Mouse (Mus musculus) embryo, embryonic 10 days (tissue): ENCODE data around the gene Ptprcap.
"Not testable (repeated sequence)": the region's sequence is repeated elsewhere in the genome, so short reads cannot be mapped to it uniquely, and the experiment has no call there.

Experiments
- DNase-seq: peaks from one replicate; pipeline ENCODE4 v3.0.0-alpha.2; 2015; ENCODE audit warnings: low spot score

Gene Ptprcap

DNA sequence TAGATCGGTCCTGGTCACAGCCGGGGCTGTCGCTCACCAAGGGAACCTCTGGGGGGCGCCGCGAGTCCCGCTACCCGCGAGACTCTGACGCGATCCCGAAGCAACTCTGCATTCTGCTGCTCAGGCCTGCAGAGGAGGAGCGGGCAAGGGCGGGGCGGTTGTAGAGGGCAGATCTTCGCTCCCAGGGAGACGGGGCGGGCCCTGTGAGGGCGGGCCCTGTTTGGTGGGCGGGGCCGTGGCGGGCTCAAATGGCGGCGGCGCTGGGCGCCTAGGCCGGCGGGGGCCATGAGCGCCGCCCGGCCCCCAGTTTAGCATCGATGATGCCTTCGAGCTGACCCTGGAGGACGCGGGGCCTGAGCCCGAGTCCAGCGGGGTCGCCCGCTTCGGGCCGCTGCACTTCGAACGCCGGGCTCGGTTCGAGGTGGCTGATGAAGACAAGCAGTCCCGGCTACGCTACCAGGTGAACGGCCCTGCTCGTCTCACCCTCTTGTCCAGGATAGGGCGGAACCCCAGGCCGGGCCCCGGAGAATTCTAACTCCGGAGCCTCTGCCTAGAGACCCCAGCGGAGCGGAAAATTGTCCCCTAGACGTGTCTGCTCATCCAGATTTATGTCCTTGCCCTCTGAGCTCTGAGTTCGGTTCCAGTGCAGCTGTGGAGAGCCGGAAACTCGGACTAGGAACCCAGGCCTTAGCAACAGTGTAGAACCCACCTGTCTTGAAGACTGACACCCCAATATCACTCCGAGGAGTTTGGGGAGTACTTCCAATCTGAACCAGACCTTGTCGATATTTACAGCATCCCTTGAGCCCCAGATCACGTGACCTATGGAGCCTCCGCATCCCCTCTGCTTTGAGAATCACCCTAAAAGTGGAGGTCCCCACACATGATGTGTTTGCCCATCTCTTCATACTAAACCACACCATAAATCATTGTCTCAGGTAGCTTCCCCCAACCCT, 27.4 kb upstream of the Ptprcap start, which contains the start of gene Aip:
Gene Aip, minus strand, starts transcription at position 118 of the 956 bp plus-strand sequence.
- peak; percentile 97 for DNase-seq

DNA sequence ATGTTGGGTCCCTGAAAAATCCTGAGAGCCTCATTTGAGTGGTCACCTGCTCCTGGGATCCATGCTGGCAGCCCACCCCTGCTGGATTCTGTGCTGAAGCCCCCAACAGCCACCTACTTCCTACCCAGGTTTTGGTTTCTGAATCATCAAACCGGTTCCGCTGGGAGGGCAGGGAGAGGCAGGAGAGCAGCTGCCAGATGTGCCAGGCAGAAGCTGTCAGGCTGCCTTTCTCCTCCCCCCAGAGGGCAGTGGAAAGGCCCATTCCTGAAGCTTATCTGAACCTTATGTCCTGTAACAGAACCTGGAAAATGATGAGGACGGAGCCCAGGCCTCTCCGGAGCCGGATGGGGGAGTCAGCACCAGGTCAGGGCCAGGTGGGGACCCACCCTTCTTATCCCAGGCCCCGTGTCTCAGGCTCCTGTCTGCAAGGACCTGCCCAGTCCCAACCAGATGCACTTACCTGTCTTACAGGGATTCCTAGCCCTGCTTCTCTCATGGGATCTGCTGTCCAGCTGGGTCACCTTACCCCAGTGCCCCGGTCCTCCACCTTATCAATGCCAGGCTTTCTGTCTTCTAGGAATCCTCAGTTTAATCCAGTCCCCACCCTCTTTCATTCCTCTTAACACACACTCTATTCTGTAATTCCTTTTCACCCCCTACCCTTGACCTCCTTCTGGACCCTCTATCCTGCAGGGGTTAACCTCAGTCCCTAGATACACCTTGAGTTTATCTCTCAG, 26.5 kb upstream of the Ptprcap start:
- no peak for DNase-seq

DNA sequence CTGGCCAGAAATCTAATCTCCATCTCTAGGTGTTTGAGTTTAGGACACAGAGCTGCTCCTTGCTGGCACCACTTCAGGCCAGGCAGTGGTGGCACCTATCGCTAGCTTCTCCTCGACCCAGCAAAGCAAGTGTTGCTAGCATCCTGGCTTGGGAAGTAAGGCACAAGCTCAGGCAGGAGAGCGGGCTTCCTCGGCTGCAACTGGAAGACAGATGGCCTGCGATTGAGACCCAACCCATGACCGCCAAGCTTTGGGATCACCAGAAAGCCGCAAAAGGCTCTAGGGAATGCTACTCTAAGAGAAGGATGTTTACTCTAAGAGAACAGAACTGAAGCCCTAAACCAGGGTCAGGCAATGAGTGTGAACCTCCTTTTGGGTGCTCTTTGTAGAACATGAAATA, 23.9 kb upstream of the Ptprcap start:
- DNase-seq, result no peak

DNA sequence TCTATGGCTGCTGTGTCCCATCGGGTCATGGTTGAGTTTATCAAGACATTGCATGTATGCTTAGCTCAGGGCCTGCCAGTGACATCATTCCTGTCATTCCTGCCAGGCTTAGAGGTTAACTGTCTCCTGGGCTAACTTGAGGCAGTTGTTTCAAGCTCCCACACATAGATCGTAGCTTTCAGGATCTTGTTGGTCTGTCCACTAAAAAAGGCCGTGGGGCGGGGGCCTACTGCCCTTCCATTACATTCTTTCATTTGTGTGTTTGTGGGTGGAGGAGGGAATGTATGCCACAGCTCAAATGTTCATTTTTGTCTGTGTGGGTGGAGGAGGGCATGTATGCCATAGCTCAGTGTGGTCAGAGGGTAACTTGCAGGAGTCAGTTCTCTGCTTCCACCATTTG, 23.3 kb upstream of the Ptprcap start:
- no peak for DNase-seq

DNA sequence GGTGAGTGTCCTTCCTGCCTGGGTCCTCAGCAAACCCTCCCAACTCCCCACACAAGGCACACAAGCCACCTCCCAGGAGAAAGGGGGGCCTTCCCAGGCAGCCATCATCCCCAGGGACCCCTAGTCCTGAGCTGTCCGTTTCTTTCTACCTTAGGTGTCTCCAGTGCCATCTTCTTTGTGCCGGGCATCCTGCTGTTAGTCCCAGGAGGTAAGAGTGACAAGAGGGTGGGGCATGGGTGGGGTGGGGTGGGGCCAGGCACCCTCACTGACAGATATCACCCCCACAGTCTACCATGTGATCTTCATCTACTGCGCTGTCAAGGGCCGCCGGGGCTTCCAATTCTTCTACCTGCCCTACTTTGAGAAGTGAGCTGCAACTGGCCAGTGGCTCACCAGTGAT, 22.3 kb upstream of the Ptprcap start:
- no peak for DNase-seq

DNA sequence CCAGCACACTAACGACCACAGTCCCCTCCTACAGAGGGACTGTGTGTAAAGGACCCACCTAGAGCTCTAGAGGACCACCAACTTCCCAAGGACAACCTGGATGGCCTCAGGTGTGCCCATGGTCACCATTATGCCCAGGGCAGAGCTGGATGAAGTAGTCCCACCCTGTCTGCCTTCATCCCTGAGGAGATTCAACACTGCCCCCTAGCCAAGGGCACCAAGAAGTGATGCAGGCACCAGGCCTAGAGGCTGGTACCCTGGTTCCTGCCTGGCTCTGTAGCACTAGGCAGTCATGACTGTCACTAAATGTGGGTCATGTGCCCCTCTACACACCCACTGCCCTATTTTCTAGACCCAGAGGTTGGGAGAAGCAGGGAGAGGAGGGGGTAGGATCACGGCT, 21.6 kb upstream of the Ptprcap start:
- DNase-seq, result no peak

DNA sequence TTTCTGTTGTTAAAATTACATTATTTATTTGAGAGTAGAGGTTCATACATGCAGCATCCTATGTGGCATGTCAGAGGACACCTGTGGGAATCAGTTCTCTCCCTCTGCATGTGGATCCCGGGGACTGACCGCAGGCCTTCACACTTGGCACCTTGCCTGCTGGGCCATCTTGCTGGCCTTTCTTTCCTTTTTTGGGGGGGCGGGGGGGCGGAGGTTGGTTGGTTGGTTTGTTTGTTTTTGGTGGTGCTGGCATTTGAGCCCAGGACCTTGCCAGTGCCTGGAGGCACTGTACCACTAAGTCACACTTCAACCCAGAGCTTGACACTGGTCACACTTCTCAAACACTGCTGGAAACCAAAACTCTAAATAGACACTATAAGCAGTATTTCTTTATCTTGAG, 19.1 kb upstream of the Ptprcap start:
- DNase-seq, result no peak

DNA sequence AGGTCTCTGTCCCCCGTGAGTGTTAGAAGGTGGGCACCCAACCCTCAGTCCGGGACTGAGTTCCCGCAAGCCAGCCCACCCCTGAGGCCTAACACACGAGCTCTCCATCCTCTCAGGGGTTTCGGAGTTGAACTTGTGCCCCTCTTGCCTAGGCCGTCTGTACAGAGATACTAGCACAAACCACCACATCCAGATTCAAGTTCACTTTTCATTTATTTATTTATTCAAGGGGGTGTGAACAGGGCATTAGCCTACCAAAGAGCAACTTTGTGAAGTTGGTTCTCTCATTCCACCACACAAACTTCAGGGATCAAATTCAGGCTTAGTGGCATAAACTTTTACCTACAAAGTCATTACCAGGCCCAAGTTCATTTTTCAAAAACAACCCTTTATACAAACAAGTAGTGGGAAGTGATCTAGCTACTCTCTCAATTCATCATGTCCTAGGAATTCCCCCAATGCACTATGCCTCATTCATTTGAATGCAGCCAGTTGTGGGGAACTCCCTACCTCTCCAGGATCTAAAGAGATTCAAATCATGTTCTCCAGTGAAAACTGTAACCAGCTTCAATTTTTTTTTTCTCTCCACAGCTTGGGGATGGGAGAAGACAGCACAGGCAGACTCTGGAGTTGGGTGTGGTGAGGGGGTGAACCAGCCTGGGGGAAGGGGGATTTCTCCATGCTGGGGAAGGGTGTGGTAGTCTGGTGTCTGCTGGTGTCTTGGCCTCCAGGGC, 18.0 kb upstream of the Ptprcap start:
- not testable (repeated sequence) for DNase-seq

DNA sequence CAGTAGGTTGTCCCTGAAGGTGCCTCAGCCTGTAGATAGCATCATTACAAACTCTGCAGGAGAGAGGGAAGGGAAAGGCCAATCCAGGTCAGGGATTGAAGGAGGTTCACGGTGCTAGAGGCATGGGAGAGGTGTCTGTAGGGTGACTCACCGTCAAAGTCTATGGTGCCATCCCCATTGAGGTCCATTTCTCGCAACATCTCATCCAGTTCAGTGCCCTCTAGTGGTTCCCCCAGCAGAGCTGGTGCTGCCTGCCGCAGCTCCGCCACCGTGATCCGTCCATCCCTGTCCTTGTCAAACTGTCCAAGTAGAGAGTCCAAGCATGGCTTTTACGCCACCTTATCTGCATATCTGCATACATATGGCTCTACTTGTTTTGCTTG, 17.4 kb upstream of the Ptprcap start:
- not testable (repeated sequence) for DNase-seq

DNA sequence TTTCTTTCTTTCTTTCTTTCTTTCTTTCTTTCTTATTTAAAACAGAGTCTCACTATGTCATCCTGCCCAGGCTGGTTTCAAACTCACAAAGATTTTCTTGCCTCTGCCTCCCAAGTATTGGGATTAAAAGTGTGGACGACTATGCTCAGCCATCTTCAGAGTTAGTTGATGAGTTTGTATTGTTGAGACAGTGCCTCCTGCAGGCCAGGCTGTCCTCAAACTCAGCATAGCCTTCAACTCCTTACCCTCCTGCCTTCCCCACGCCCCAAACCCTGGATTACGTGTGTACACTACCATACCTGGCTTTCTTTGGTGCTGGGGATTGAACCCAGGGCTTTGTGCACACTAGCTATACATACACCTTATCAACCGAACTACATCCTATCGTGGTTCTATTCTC, 16.9 kb upstream of the Ptprcap start:
- DNase-seq, result no peak

DNA sequence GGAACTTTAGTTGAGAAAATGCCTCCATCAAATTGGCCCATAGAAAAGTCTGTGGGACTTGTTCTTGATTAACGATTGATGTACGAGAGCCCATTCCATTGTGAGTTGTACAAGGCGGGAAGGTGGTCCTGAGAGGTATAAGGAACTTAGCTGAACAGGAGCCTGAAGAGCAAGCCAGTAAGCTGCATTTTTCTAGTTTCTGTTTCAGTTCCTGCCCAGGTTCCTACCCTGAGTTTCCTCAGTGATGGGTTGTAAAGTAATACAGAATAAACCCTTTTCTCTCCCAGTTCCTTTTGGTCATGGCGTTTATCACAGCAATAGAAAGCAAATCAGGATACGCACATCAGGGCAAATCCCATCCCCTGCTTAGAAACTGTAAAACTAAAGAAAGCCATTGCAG, 15.5 kb upstream of the Ptprcap start:
- DNase-seq, result no peak

DNA sequence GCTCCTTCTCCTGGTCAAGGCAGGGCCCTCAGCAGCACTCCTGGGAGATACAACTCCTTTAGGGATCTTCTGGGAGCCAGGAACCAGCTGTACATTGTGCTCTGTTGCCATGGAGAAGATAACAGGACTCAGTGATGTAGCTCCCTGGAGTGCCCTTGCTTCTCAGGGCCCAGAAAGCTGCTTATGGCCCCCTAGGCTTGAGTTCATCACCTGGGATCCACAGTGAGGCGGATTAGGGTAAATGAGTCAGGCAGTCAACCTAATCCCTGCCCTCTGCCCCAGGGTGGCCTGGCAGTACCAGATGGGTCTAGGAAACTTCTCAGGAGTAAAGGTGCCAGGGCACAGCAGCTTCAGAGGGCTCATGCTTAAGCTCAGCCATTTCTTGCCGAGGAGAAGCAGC, 14.0 kb upstream of the Ptprcap start, which contains the start of gene Gpr152:
Gene Gpr152, plus strand, starts transcription at position 342 of the 400 bp plus-strand sequence.
- no peak for DNase-seq

DNA sequence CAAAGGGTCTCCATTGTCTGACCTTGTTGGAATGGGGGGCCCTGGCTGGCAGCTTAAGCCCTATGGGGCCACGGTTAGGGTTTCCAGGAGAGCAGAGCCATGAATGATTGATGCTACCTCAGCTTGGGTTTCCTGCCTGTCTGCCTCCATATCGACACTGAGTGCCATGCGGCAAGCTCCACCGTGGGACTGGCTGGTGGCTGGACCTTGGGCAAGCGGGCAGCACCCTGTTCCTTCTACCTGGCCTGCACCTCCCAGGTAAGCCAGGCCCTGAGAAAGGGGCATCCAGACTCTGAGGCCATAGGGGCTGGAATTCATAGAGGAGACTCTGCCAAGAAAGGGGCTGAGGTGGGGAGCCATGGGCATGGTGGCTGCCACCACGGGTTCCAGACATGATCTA, 13.3 kb upstream of the Ptprcap start:
- no peak for DNase-seq

DNA sequence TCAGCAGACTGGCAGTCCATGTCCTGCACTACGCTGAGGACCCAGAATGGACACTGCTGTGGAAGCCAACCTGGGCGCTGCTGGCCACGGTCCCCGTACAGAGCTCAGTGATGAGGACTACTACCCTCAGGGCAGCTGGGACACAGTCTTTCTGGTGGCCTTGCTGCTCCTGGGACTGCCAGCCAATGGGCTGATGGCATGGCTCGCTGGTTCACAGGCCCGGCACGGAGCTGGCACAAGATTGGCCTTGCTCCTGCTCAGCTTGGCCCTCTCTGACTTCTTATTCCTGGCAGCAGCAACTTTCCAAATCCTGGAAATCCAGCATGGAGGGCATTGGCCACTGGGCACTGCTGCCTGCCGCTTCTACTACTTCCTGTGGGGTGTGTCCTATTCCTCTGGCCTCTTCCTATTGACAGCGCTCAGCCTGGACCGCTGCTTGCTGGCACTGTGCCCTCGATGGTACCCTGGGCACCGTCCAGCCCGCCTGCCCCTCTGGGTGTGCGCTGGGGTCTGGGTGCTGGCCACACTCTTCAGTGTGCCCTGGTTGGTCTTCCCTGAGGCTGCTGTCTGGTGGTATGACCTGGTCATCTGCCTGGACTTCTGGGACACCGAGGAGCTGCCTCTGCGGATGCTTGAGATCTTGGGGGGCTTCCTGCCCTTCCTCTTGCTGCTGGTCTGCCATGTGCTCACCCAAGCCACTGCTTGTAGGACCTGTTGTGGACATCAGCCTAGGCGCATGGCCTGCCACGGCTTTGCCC, 10.8 kb upstream of the Ptprcap start:
- DNase-seq, result no peak

DNA sequence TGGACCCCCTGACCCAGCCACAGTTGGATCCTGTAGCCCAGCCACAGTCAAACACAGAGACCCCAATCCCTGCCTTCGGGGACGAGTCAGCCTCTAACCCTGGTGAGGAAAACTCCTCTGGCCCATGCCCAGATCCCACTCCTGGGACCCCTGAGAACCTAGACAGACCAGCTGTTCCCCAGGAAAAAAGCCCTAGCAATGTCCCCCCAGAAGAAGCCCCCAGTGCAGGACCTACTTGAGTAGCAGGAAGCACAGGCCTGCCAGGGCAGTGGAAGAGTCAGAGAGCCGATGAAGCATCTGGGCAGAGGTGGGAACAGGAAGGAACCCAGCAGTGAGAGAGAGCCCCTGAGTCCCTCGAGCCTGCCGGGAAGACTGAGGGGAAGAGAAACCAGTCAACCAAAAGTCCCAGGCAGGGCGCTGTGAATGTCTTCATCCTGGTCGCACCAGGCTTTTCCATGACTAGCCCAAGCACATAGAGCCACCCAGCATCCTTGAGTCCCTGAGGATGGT, 9.6 kb upstream of the Ptprcap start, which contains the start of gene Cabp4:
Gene Cabp4, minus strand, starts transcription at position 275 of the 510 bp plus-strand sequence.
- no peak for DNase-seq

DNA sequence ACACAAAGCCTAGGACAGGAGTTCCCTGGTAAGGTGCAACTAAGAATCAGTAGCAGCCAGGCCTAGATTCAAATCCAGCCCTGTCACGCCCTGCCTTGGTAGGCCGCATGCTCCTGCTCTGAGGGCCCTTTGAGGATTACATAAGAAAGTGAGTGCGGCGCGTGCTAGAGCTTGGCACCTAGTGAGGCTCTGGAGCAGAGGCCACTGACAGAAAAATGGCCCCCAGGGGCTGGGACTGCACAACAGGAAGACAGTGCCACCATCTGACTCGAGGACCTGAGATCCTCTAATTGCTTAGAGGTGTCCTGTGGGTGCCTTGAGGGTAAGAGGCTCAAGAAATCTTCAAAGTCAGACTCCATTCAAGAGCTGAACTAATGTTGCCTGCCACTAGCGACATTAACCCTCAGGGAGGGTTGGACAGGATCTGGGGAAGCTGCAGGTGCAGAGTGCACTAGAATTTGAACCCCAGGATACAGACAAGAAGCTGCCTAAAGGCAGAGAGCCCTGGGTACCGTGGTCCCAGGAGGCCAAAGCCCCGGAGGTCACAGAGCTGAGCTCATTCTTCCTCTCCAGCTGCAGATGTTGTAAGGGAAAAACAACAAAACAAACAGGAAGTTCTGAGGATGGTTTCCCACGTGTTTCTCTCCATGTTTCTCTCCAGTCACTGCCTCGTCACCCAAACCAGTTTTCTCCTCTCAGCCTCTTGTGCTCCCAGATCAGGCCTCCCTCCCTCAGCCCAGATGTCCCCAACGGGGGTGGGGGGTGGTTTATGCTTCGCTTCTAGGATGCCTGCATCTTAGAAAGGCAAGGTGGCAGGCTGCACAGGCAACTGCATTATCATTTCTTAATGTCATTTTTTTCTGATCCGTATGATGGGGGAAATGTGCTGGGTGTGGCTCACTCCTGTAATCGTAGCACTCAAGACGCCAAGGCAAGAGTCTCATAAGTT, 8.6 kb upstream of the Ptprcap start:
- DNase-seq, result no peak

DNA sequence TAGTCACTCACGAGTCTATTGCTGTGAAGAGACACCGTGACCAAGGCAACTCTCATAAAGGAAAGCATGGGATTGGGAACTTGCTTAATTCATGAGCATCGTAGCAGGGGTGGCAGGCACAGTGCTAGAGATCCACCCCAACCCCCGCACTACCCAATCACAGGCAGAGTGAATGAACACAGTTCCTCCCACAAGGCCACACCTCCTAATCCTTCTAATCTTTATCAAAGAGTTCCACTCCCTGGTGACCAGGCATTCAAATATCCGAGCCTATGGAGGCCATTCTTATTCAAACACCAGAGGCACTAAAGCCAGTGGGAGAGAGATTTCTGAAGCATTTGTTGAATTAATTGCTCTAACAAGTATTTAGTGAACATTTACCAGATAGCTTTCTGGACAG, 7.5 kb upstream of the Ptprcap start:
- no peak for DNase-seq

DNA sequence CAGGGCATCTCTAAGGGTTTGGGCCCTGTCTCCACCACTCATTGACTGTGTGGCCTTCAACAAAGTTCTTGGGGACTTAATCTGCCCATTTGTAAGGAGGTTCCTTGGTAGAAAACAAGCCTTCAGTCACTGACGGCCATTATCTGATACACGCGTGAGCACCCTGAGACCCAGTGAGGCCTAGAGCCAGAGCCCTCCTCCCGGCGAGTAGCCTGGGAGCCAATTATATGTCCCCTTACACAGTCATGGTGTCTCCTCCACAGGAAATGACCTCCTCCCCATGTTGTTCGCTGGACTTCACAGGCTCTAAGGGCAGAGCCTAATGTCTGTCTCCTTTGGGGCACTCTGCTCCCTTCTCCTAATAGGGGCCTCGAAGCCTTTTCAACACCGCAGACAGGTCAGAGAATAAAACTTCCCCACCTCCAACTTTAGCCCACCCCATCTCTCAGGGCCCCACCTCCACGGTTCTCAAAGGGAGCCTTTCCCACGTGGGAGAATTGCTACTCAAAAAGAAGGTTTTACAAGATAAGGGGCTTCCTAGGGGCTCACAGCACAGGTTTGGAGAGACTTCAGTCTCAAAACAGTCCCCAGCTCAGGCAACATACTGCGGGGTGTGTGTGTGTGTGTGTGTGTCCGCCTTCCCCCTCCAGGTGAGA, 6.9 kb upstream of the Ptprcap start:
- no peak for DNase-seq

DNA sequence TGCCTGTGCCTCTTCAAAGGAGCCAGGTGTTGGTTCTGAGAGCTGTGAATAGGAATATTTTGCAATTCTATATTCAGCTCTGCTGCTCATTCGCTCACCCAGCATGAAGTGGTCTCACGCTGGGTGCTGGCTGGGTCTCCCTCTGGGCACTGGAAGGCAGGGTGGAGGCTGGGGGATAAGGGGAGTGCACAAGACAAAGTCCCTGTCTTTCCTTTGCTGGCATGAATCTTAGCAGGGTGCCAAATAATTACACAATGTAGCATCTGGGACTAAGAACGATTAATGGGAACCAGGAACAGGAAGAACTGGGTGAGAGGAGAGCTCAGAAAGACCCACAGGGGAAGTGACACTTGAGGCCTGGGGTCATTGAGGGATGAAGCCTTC, 6.4 kb upstream of the Ptprcap start:
- DNase-seq, result no peak
